Mouse (Mus musculus): ENCODE measurements around the gene Ermard.

- TF ChIP-seq MYOG (IDR thresholded peaks at IDR 0.05; ENCODE audit: control insufficient read depth, extremely low read depth, insufficient read length): no peak
- no peak for TF ChIP-seq CTCF (IDR thresholded peaks at IDR 0.05; ENCODE audit: control insufficient read depth, insufficient read depth, insufficient read length)
- no peak for TF ChIP-seq MAX (IDR thresholded peaks at IDR 0.05)
- TF ChIP-seq USF1 (IDR thresholded peaks at IDR 0.05; ENCODE audit: low read depth): no peak
- TF ChIP-seq CEBPB (IDR thresholded peaks at IDR 0.05; ENCODE audit: low read depth): no peak
- no peak for TF ChIP-seq FOSL1 (IDR thresholded peaks at IDR 0.05; ENCODE audit: insufficient read depth, low read length, poor library complexity, severe bottlenecking)
These were observed 28.1 kb downstream of the Ermard start for GRCm38 (mm10) chr17:15069124-15069523.
